Mouse (Mus musculus) heart, embryonic 12.5 days (tissue): ENCODE results near the gene Dlx2. TPM values are rescaled to one million over a fixed set of nuclear protein-coding genes. Genes with fewer than 3 reads are reported as not detected.

Experiments
- ATAC-seq: fragments of 200-750 bp; cut with Nextera tagmentation; 2 replicates; pipeline ENCODE4 v1.8.0; 2017; ENCODE audit warnings: moderate TSS enrichment, moderate library complexity; ENCODE audit not compliant: insufficient number of reproducible peaks, low FRiP score
- H3K27ac ChIP-seq: fragments of 300-500 bp; sonication (generic); 2 replicates; pipeline ENCODE4 v1.5.1; 2016; ENCODE audit warnings: mild to moderate bottlenecking, moderate library complexity; ENCODE audit not compliant: poor library complexity, severe bottlenecking
- H3K27me3 ChIP-seq: fragments of 300-500 bp; sonication (generic); replicated peaks from 2 replicates; pipeline ENCODE4 v1.6.1; 2016; ENCODE audit warnings: mild to moderate bottlenecking, moderate library complexity
- H3K36me3 ChIP-seq: fragments of 300-500 bp; sonication (generic); 2 replicates; pipeline ENCODE4 v1.6.1; 2016; ENCODE audit warnings: mild to moderate bottlenecking, moderate library complexity
- H3K4me1 ChIP-seq: fragments of 300-500 bp; sonication (generic); replicated peaks from 2 replicates; pipeline ENCODE4 v1.6.1; 2016; ENCODE audit warnings: mild to moderate bottlenecking
- H3K4me2 ChIP-seq: fragments of 300-500 bp; sonication (generic); 2 replicates; pipeline ENCODE4 v1.6.1; 2016; ENCODE audit warnings: mild to moderate bottlenecking, moderate library complexity
- H3K4me3 ChIP-seq: fragments of 300-500 bp; sonication (generic); 2 replicates; pipeline ENCODE4 v1.5.1; 2016; ENCODE audit warnings: mild to moderate bottlenecking
- H3K9ac ChIP-seq: fragments of 300-500 bp; sonication (generic); 2 replicates; pipeline ENCODE4 v1.6.1; 2016; ENCODE audit warnings: mild to moderate bottlenecking, moderate library complexity
- H3K9me3 ChIP-seq: fragments of 300-500 bp; sonication (generic); replicated peaks from 2 replicates; pipeline ENCODE4 v1.6.1; 2016; ENCODE audit warnings: mild to moderate bottlenecking, moderate library complexity
- WGBS: fragments of 180-500 bp; shearing (Covaris S2); methylation state at CpG from one replicate; pipeline ENCODE4 v1.1.7; 2016; 5-methylcytosine and 5-hydroxymethylcytosine counted together
- polyA plus RNA-seq: library from polyadenylated mRNA; unstranded; fragments of >200 nt; fragmentation: Nextera tagmentation; extraction: Ambion mirVana; gene quantifications from 2 replicates; pipeline ENCODE4 v1.2.1, GENCODE M21; 2016

Dlx2 gene
- polyA plus RNA-seq, 1 experiment from 2014 or later: 0.68 TPM

- no peak for ATAC-seq
Observed at GRCm38 (mm10) chr2:71499276-71500230, 47.0 kb downstream of the Dlx2 start.

GRCm38 (mm10) chr2:71497175-71497574 lies 49.4 kb downstream of the Dlx2 start:
- H3K4me3 ChIP-seq: no peak overlapping the region
- no peaks in the 10 kb centered on the region; the same call in 1 of the 2 replicates for H3K4me1 ChIP-seq
- no peak overlapping the region for H3K9ac ChIP-seq
- H3K36me3 ChIP-seq: no peaks in the 10 kb centered on the region
- H3K27me3 ChIP-seq: no peaks in the 10 kb centered on the region
- H3K9me3 ChIP-seq: no peaks in the 10 kb centered on the region
- 52% methylated on average over 5 of the region's 5 CpGs for WGBS
- ATAC-seq: no peak
- no peak overlapping the region for H3K27ac ChIP-seq
- no peak overlapping the region for H3K4me2 ChIP-seq

More at GRCm38 (mm10) chr2:71499276-71500230, 47.0 kb downstream of the Dlx2 start:
- H3K36me3 ChIP-seq: no peaks in the 10 kb centered on the region
- no peaks in the 10 kb centered on the region for H3K9me3 ChIP-seq
- H3K4me1 ChIP-seq: no peaks in the 10 kb centered on the region; the same call in 1 of the 2 replicates
- no peak overlapping the region for H3K27ac ChIP-seq
- no peak overlapping the region for H3K4me3 ChIP-seq
- no peaks in the 10 kb centered on the region for H3K27me3 ChIP-seq
- WGBS: 76% methylated on average over 16 of the region's 16 CpGs
- H3K9ac ChIP-seq: no peak overlapping the region
- H3K4me2 ChIP-seq: no peak overlapping the region

GRCm38 (mm10) chr2:71494971-71495370 lies 51.6 kb downstream of the Dlx2 start:
- H3K4me3 ChIP-seq: no peak overlapping the region
- no peak for ATAC-seq
- 48% methylated on average over 4 of the region's 4 CpGs for WGBS

GRCm38 (mm10) chr2:71494503-71494902 lies 52.1 kb downstream of the Dlx2 start:
- no peak for ATAC-seq
- H3K9me3 ChIP-seq: no peaks in the 10 kb centered on the region
- no peaks in the 10 kb centered on the region for H3K36me3 ChIP-seq
- H3K27me3 ChIP-seq: no peaks in the 10 kb centered on the region
- WGBS: 71% methylated on average over 10 of the region's 10 CpGs
- H3K4me1 ChIP-seq: no peaks in the 10 kb centered on the region; the same call in 1 of the 2 replicates
- no peak overlapping the region for H3K4me2 ChIP-seq
- H3K27ac ChIP-seq: no peak overlapping the region
- no peak overlapping the region for H3K9ac ChIP-seq
- no peak overlapping the region for H3K4me3 ChIP-seq

More at GRCm38 (mm10) chr2:71494971-71495370, 51.6 kb downstream of the Dlx2 start:
- no peaks in the 10 kb centered on the region for H3K9me3 ChIP-seq
- H3K4me2 ChIP-seq: no peak overlapping the region
- H3K4me1 ChIP-seq: no peaks in the 10 kb centered on the region; the same call in 1 of the 2 replicates
- H3K36me3 ChIP-seq: no peaks in the 10 kb centered on the region
- no peak overlapping the region for H3K9ac ChIP-seq
- H3K27ac ChIP-seq: no peak overlapping the region
- H3K27me3 ChIP-seq: no peaks in the 10 kb centered on the region

Other genes with a start within 250 kb of the Dlx2 start
- gene Slc25a12, start 179.0 kb downstream of the Dlx2 start, polyA plus RNA-seq: 92.1 and 92.8 TPM in 2 replicates
- gene Hat1, start 157.8 kb downstream of the Dlx2 start, polyA plus RNA-seq: 124 and 132 TPM in 2 replicates
- gene Metap1d, start 93.5 kb downstream of the Dlx2 start, polyA plus RNA-seq: 35.6 and 35.8 TPM in 2 replicates
- 0.08 and 0.47 TPM in 2 replicates for gene Dlx1, start 18.6 kb downstream of the Dlx2 start, polyA plus RNA-seq
- gene Itga6, start 198.9 kb upstream of the Dlx2 start, polyA plus RNA-seq: 115 and 130 TPM in 2 replicates